Mouse (Mus musculus) monocyte, adult 5-6 weeks (primary cell): ENCODE results near the gene Foxb1. TPM values are rescaled to one million over a fixed set of nuclear protein-coding genes. Genes with fewer than 3 reads are reported as not detected.

Source experiments
- total RNA-seq: library from RNA; stranded (forward); fragments of 200-1000, 200-491, 200-594 nt; gene quantifications from 3 replicates; pipeline ENCODE4 v1.2.3, GENCODE M21; 2017

The Foxb1 gene
- total RNA-seq, 1 experiment from 2014 or later: not detected

Other genes with a start within 250 kb of the Foxb1 start
- 212 to 270 TPM (median 222 TPM) in 3 replicates for gene Bnip2, start 228.5 kb upstream of the Foxb1 start, total RNA-seq